Mouse (Mus musculus) forelimb bud, embryonic 11.5 days (tissue): ENCODE results near the gene Prr15.

Source experiments
- DNase-seq: peaks from one replicate; pipeline ENCODE4 v3.0.0-alpha.2; 2012; ENCODE audit warnings: low read depth, low spot score

The Prr15 gene

DNA sequence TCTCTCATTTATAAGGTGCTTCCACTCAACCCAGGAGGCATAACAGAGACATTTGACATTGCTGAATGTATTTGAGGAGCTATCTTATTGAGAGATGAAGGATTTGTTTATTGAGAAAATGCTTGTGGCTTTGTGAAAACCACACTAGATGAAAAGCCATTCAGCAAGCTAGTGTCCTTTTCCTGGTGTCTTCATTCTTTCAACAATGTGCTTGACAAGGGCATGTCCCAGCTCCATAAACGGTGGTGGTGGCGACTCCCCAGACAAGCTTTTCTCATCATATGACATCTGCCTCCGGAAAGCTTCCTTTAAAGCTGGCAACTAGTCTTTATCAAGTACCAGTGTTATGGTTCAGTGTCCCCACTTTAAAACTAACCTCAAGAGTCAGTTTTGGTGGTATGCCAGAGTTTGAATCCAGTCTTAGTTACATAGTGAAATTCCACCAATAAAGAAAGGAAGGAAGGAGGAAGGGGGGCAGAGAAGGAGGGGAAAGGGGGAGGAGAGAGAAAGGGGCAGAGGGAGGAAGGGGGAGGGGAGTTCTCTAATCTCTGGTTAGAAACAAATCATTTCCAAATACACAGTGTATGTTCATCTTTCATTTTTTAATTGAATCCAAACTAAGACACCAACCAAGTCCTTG lies at the start of gene Prr15:
Gene Prr15 (plus strand): TSS at position 590 of the 640 bp plus-strand sequence.
- DNase-seq = no peak

DNA sequence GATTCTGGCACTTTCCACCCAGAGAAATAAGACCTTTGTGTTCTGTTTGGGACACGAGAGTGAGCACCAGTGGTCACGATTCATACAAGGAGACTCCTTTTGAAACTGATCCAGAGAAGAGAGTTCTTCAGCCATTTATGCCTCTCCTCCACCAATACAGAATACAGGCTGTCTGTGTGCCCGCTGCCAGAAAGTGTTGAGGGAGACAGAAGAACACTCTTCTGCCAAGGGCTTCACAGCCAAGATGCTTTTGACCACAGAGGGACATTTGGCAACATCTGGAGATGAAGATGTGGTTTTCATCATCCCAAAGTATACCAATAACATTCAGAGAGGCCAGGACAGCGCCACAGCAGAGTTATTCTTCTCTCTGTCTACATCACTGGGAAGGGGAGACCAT lies 48.4 kb upstream of the Prr15 start:
- no peak for DNase-seq

DNA sequence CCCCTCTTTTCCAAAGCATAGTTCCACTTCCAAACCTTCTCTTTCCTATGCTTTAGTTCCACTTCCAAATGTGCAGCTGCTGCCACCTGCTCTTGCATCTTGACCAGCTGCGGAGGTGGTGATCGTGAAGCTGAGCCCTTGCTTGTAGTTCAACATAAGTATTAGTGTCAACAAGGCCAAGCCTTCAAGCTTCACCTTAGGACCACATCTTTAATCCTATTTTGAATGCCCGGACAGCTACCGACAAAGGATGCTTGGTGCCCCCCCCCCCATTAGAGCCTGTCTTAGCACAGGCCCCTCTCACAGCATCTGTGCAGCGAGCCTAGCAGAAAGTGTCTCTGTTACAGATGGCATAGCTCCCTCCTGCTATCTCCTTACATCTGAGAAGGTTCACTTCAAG lies 47.8 kb upstream of the Prr15 start:
- no peak for DNase-seq

DNA sequence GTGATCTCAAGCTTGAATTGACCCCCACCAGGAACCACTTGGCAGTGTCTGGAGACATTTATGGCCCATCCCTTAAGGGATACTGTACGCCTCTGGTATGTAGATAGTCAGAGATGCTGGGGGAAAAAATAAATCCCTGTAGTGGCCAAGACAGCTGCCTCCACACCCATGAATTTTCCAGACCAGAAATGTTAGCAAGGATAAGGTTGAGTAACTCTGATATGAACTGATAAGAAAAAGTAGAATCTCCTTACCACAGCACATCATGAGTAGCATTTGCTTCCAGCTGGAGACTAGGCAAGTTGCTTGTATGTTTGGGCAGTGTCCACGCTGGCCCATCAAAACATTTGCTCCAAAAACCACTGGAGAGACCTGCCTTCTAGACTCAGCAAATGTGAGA lies 47.0 kb upstream of the Prr15 start:
- DNase-seq = no peak

DNA sequence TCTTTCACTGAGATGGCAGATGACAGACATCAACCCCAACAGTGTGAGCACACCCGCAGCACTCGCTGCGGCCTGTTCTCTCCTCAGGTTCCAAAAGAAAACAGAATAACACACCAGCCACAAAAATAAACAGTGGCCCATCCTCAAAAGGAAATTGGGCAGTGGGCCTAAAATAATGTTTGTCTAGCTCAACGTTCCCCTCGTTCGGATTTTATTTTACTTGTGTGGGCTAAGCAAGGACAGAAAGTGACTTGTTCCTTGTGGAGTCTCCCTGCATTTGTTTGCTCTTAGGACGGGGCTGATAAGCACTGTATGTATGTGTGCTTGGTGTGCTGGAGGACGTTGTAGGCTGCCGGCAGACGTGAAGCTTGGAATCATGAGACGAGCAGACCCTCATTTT lies 46.2 kb upstream of the Prr15 start:
- no peak for DNase-seq

DNA sequence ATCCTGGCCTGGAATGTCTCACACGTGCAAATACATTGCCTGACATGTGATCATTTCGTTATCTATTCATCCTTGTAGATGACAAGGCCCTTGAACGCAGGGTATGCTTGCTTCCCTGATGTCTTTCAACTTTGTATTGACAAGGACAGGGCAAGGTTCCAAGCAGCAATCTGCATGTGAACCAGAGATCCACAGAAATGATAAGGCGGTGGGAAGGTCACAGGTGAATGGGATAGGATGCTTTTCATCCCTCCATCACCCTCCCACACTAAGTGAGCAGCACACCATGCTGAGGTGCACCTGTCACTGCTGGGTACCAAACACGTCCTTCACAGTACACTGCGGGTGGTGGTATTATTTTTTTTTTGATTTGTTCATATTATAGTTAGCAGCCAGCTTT lies 45.4 kb upstream of the Prr15 start:
- DNase-seq = no peak

DNA sequence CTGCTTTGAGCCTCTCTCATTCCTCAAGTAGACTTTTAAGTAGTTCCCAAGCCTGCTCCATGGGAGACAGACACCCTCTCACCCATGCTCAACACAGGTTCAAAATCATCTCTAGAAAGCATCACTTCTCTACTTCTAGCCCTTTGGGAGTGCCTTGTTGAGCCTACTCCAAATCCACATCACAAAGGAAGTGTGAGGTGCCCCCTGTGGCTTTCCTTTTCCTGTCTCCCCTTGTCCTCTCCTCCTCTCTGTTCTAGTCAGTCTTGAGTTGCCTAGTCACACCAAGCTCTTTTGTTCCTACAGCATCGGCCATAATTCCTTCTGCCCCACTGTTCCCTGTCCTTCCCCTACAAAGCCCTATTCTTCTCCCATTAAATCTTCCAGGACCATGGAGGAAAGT lies 42.3 kb upstream of the Prr15 start:
- no peak for DNase-seq

DNA sequence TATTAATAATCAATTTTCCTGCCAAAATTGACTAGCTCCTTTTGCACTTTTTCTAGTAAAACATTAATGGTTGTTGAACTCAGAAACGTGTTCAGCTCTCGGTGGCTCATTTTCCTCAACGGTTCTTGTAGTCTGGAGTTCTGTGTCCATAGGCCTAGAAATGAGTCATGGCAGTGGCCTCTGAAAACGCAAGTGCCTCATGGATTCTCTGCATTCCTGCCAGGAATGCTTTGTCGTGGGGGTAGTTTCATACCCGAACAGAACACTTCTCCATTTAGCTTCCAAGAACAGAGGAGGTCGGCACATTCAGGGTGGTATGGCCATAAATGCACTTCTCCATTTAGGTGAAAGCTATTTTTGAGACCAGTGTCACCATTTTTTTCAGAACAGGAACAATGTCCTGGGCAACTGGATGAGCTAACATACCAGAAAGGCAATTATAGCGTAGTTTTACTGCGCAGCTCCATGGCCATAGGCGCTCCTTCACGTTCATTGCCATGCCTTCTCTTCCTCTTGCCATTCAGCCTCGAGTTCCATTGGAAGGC lies 41.4 kb upstream of the Prr15 start:
- DNase-seq = no peak

DNA sequence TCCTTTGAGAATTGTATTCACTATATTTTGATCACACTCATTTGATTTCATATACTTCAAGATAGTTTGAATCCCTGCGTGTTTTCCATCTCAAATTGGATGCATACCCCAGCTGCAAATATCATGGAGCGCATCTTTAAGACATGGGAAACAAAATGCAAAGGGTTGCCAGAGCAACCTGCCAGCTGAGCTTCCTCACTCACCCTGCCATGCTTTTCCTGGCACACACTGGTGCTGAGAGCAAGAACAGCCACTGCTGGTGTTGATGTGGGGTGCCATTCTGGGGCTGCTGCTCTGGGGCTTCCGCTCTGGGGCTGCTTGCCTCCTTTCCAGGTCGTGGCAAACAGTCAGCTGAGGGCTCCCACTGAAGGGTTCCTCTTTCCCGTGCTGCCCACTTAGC lies 38.8 kb upstream of the Prr15 start:
- no peak for DNase-seq

DNA sequence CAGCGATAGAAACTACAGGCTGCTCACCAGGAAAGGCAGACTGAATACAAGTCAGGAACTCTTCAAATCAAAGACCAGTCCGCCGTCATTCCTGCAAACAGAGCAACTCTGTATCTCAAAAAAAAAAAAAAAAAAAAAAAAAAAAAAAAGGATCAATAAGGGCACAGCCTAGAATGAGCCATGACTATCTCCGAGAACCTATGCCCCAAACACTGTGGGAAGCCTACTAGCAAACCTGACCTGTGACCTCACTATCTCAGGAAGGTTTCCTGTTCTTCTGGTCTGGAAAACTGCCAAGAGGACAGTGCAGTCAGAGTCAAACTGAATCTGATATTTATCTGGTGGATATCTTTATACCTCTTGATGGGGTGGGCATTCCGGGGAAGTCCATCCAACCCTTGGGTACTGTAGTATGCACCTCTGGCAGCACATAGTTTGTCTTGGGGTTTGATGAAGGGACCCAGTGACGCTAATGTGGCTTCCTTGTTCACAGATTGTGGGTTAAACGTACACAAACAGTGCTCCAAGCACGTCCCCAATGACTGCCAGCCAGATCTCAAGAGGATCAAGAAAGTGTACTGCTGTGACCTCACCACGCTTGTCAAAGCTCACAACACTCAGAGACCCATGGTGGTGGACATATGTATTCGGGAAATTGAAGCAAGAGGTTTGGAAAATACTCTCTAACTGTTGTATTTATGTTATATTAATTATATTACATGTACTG lies 35.7 kb upstream of the Prr15 start:
- no peak for DNase-seq

DNA sequence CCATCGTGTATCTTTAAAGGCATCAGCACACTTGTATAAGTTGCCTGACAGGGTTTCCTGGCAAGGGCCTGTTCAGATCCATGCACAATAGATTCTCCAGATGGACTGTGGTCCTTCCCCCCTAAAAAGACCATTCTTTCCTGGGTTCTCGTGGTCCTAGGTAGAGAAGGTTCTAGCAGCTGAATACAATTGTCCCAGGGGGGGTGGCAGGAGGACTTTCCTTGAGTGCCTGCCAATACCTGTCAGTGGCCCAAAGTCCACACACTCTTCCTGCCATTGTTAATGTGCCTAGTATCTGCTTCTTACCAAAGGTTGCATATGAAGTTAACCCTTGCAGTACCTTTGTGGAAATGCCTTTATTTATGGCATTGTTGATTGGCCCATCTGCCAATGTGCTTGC lies 28.4 kb upstream of the Prr15 start:
- no peak for DNase-seq

DNA sequence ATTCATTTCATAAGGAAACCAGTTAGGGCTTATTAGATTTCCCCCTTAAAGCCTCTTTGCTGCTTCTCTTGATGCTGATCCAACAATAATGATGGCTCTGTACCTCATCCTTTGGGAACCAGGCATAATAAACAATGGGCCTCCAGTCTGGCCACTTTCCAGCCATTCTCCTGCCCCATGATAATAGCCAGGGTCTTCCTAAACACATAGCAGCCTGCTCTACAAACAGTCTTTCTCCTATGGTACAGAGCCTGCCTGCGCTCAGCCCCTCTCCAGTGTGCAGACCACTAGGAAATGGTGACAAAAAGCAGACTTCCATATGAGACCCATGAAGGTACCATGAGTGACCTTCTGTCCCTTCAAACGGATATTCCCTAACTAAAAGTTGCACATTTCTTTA lies 26.2 kb upstream of the Prr15 start:
- DNase-seq = no peak

DNA sequence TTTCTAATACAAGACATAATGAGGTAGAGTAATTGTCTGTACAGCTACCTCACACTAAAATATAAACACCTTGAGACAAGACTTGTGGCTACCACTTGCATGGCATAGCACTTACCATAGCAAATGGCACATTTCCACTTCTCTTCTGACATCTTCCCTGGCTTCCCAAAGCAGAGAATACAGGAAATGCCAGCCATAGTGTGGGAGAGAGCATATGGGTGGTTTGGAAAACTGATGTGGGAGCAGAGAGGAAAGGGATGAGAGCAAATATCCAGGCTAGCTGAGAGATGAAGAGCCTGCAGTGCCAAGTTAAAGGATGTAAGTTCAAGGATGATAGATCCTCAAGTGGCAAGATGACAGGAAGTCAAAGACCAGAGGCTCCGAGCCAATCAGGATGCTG lies 19.9 kb upstream of the Prr15 start:
- no peak for DNase-seq

DNA sequence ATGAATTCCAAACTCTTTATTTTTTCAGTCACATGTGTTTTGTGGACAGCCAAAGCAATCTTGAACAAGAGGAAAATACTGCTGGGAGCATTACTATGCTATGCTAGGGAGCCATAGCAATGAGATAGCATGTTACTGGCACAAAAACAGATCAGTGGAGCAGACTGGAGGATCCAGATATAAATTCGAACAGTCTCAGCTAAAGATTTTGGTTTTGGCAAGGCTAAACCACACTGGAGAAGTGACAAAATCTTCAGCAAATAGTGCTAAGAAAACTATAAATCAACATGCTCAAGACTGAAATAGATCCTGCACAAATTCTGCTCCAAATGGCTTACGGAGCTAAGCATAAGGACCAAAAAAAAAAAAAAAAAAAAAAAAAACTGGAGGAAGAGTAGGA lies 12.6 kb upstream of the Prr15 start:
- DNase-seq = no peak

DNA sequence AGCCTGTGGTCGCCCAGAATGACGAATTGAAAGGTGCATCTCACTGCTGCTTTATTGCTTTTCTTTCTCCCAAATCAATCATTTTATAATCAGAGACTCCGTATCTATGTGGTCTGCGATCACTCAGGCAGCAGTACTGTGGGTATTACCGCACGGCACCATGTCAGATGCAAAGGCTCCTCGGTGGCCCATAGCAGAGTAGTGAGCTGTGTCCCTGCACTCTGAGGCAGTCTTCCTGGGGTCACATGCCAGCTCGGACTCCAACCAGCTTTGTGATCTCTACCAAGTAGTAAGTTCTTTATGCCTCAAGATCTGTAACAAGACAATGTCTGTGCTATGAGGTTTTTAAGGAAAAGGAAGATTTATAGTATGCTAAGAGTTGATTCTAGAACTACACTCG lies 7.0 kb upstream of the Prr15 start:
- DNase-seq = no peak

DNA sequence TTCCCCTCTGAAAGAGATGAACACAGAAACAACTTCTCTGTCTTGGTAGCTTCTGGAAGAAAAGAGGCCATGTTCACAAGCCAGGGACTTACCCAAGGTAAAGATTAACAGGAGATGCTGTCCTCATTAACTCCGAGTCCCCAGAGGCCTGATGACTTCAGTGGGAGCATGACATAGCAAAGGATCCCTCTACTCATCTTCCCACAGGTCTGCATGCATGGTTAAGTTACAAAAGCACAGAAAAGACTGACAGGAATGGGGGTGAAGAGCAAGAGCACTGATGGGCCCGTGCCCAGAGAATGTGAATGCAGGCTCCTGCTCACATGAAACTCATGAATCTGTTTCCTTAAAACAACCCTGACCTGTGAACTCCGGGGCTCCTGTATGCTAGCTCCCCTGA lies 6.4 kb upstream of the Prr15 start:
- no peak for DNase-seq

DNA sequence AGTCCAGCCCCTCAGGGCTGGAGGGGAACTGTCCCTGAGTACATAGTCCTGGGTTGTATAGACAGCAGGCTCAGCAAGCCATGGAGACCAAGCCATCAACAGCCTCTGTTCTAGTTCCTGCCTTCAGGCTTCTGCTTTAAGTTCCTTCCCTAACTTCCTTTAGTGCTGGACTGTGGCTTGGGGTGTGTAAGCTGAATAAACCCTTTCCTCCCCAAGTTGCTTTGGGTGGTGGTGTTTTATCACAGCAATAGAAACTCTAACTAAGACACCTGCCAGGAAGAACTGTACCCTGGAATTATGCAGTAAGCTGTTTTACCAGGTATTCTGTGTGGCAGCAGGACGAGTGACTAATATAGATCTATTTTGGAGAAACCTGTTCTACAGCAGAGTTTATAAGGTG lies 5.4 kb upstream of the Prr15 start:
- DNase-seq = no peak

DNA sequence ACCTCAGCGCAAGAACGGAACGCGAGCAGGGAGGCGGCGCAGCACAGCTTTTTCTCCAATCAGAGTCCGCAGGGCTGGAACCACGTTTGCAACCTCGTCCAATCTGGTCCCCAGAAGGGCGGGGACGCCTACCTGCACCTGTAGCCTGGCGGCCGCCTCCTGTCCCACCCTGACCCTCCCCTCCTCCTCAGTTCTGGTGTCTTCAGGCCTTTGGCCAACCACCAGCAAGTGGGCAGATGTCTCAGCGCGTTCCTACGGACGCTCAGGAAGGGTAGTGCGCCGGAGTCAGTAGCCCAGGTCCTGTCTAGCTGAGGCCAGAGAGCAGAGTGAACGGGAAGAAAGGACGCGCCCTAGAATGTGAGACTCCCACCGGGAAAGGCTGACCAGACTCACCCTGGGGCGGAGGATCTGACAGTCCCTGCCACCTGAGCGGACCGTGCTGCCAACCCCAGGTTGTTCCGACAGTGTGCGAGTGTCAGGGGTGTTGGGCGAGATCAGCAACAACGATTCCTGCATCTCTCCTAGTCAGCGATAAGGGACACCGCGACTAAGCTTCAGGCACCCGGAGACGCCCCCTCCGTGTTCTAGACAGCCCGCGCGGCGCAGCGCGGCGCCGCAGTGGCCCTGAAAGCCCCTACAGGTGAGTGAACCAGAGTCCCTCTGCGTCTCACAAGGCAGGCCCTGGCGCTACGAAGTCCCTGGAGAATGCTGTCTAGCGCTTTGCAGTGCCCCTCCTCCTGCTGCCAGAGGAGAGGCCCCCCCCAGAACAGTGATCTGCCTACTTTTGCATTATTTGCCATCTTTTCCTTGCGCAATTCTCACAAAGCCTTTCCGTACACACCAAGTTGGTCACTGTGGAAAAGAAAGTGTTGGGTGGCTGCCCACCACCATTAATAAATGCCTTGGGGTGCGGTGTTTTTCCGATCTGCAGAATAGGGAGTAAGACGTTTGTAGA lies 1.3 kb downstream of the Prr15 start:
- peak; percentile 51 for DNase-seq

DNA sequence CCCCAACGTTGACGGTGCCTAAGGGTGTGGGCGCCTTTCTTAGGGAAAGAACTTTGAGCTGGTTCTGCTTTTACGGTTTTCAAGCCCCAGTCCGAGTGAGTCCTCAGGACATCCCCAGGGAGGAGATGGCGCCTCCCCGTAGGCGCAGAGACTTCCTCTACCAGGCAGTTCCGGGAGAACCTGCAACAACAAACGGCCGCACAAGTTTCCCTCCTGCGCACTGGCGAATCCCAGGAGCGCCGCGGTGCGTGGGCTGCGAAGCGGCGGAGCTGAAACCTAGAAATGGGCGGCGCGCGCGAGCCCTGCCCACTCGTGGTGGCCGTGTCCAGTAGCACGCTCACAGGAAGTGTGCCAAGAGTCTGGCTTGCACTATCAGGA lies 2.0 kb downstream of the Prr15 start:
- DNase-seq = peak; percentile 24

DNA sequence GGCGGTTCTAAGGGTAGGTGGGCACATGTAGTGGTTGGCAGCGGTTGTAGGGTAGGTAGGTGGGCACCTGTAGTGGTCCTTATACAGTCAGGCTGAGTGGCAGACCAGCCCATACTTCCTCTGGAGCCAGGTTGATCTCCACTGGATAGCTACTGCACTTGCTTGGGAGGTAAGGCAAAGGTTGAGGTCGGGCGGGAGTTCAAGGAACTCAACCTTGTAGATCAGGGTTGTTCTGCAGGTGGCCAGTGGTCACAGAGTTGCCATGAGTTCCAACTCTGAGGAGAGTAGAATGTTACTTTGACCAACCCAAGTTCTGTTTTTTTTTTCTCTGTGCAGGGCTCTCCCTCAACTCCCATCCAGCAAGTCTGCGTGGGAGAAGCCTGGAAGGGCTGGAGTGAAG lies 3.1 kb downstream of the Prr15 start:
- no peak for DNase-seq

DNA sequence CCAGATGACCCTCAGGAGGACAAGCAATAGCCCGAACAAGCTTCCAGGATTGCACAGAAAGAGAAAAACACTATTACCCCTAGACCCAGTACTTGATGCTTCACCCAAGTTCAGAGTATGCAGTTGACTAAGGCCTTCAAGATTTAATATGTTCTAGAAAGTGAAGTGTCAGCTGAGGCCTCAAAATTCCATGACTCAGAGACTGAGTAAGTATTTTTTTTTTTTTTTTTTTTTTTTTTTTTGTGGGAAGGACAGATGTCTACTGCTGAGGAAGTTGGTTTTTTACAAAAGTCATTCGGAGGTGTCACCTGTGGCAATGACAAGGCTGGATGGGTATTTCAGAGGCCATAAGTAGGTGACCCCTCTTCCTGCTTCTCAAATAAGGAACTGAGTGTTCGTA lies 4.0 kb downstream of the Prr15 start:
- no peak for DNase-seq

DNA sequence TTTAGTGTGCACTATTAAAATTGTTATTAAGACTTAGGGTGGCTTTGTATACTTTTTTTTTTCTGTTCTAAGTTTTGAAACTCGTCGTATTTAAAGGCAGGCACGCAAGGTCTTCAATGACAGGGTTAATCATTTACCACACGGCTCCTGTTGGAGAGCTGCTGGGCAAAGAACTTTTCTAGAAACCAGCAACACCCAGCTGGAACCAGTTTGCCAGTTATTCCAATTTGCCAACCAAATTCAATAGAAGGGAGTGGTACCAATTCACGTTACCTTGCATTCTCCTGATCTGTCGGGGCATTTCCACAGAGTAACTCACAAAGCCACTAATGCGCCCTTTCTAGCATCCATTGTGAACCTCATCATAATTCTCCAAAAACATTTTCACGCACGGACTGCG lies 4.5 kb downstream of the Prr15 start:
- no peak for DNase-seq
